Mouse (Mus musculus) midbrain, postnatal 0 days (tissue): ENCODE data around the gene B3gat3. TPM values are rescaled to one million over a fixed set of nuclear protein-coding genes. Genes with fewer than 3 reads are reported as not detected.

Experiments used
- ATAC-seq: fragments of 200-750 bp; cut with Nextera tagmentation; 2 replicates; pipeline ENCODE4 v1.8.0; 2017; ENCODE audit warnings: moderate number of reproducible peaks, mild to moderate bottlenecking, moderate TSS enrichment, moderate library complexity; ENCODE audit not compliant: low FRiP score
- DNase-seq: peaks from one replicate; pipeline ENCODE4 v3.0.0-alpha.2; 2015; ENCODE audit warnings: low spot score
- H3K27ac ChIP-seq: fragments of 300-500 bp; sonication (generic); 2 replicates; pipeline ENCODE4 v1.5.1; 2014; ENCODE audit warnings: low read depth, mild to moderate bottlenecking, low read length, mixed read lengths
- H3K27me3 ChIP-seq: fragments of 300-500 bp; sonication (generic); 2 replicates; pipeline ENCODE4 v1.6.1; 2014; ENCODE audit warnings: low read length, control low read depth, mixed read lengths; ENCODE audit not compliant: insufficient read depth
- H3K36me3 ChIP-seq: fragments of 300-500 bp; sonication (generic); 2 replicates; pipeline ENCODE4 v1.6.1; 2014; ENCODE audit warnings: low read length, control low read depth, mixed read lengths; ENCODE audit not compliant: insufficient read depth
- H3K4me1 ChIP-seq: fragments of 300-500 bp; sonication (generic); 2 replicates; pipeline ENCODE4 v1.6.1; 2014; ENCODE audit warnings: mild to moderate bottlenecking, control low read depth, antibody characterized with exemption, low read length, mixed read lengths; ENCODE audit not compliant: insufficient read depth
- H3K4me2 ChIP-seq: fragments of 300-500 bp; sonication (generic); 2 replicates; pipeline ENCODE4 v1.6.1; 2014; ENCODE audit warnings: low read depth, mild to moderate bottlenecking, low read length, mixed read lengths; ENCODE audit not compliant: poor library complexity, severe bottlenecking
- H3K4me3 ChIP-seq: fragments of 300-500 bp; sonication (generic); 2 replicates; pipeline ENCODE4 v1.5.1; 2014; ENCODE audit warnings: low read depth, mild to moderate bottlenecking, low read length, moderate library complexity
- H3K9ac ChIP-seq: fragments of 300-500 bp; sonication (generic); replicated peaks from 2 replicates; pipeline ENCODE4 v1.6.1; 2014; ENCODE audit warnings: mild to moderate bottlenecking, low read length, moderate library complexity, mixed read lengths; ENCODE audit not compliant: poor library complexity, severe bottlenecking
- H3K9me3 ChIP-seq: fragments of 300-500 bp; sonication (generic); 2 replicates; pipeline ENCODE4 v1.6.1; 2016; ENCODE audit warnings: low read length, control low read depth
- CTCF ChIP-seq: IDR thresholded peaks from 2 replicates; pipeline ENCODE4 v1.5.1; 2016; ENCODE audit warnings: antibody characterized with exemption, mild to moderate bottlenecking
- WGBS: fragments of 180-500 bp; shearing (Covaris S2); extraction: QIAGEN DNeasy Blood & Tissue Kit; methylation state at CpG from one replicate; pipeline ENCODE4 v1.1.7; 2014; 5-methylcytosine and 5-hydroxymethylcytosine counted together
- polyA plus RNA-seq: library from polyadenylated mRNA; unstranded; fragments of >200 nt; fragmentation: Nextera tagmentation; extraction: Ambion mirVana; gene quantifications from 2 replicates; pipeline ENCODE4 v1.2.1, GENCODE M21; 2015
- total RNA-seq: library from RNA; depleted of rRNA; stranded (reverse); fragments of >200 nt; gene quantifications from 2 replicates; pipeline ENCODE4 v1.2.3, GENCODE M21; 2014

B3gat3 gene
- total and polyA plus RNA-seq, 2 experiments from 2014 or later: 95.5 to 111 TPM

- Histone ChIP-seq H3K36me3 (peaks cover 21% of the 10 kb centered on the region), H3K27me3 (no peaks in the 10 kb centered on the region), H3K4me2 (no peak overlapping the region), H3K4me3 (no peak overlapping the region), H3K9ac (no peak overlapping the region), H3K4me1 (no peaks in the 10 kb centered on the region), H3K9me3 (no peaks in the 10 kb centered on the region), H3K27ac (no peak overlapping the region)
- ATAC-seq (no peak), DNase-seq (no peak)
- TF ChIP-seq CTCF: no peak
- WGBS: 85% methylated on average over 12 of the region's 12 CpGs
Measured at GRCm38 (mm10) chr19:8927891-8928525, 7.8 kb downstream of the B3gat3 start.

GRCm38 (mm10) chr19:8928689-8929223, 8.6 kb downstream of the B3gat3 start:
- no peak overlapping the region for H3K27ac ChIP-seq
- H3K4me1 ChIP-seq: no peaks in the 10 kb centered on the region
- H3K9ac ChIP-seq: peak overlapping the region; percentile 53
- H3K27me3 ChIP-seq: no peaks in the 10 kb centered on the region
- no peaks in the 10 kb centered on the region for H3K9me3 ChIP-seq
- TF ChIP-seq CTCF: no peak
- H3K4me3 ChIP-seq: peak overlapping the region; percentile 47; the same call in 1 of the 2 replicates
- peak; percentile 47 for ATAC-seq
- peaks cover 21% of the 10 kb centered on the region for H3K36me3 ChIP-seq
- 18% methylated on average over 16 of the region's 16 CpGs for WGBS
- H3K4me2 ChIP-seq: peak overlapping the region; percentile 61
- DNase-seq: no peak

- DNase-seq: peak; percentile 56
- peaks cover 21% of the 10 kb centered on the region for H3K36me3 ChIP-seq
- TF ChIP-seq CTCF: peak; percentile 44
- no peaks in the 10 kb centered on the region for H3K27me3 ChIP-seq
- no peaks in the 10 kb centered on the region for H3K4me1 ChIP-seq
- H3K27ac ChIP-seq: 0 out of 2 replicates have a peak within 1 kb of the TSS, but pooled peaks have one; percentile 20
- ATAC-seq: peak; percentile 53; the same call in 1 of the 2 replicates
- H3K4me3 ChIP-seq: peak within 1 kb of the TSS; percentile 47
- H3K9ac ChIP-seq: peak within 1 kb of the TSS; percentile 53
- H3K4me2 ChIP-seq: peak within 1 kb of the TSS; percentile 61
- WGBS: under 1% methylated on average over 65 of the region's 74 CpGs
- no peaks in the 10 kb centered on the region for H3K9me3 ChIP-seq
Measured at GRCm38 (mm10) chr19:8929224-8930088, 9.3 kb downstream of the B3gat3 start, which contains the start of the genes Rom1 and Eml3. Gene Rom1 (minus strand): TSS chr19:8929356. Gene Eml3 (plus strand): TSS chr19:8929552.

- H3K27ac ChIP-seq: no peak overlapping the region
- ATAC-seq (no peak), DNase-seq (no peak)
- H3K4me2 ChIP-seq: peak overlapping the region; percentile 61
- peaks cover 21% of the 10 kb centered on the region for H3K36me3 ChIP-seq
- H3K9me3 ChIP-seq: no peaks in the 10 kb centered on the region
- 12% methylated on average over 11 of the region's 11 CpGs for WGBS
- H3K4me1 ChIP-seq: no peaks in the 10 kb centered on the region
- H3K9ac ChIP-seq: peak overlapping the region; percentile 53; the same call in 1 of the 2 replicates
- no peak for TF ChIP-seq CTCF
- peak overlapping the region; percentile 47 for H3K4me3 ChIP-seq
- no peaks in the 10 kb centered on the region for H3K27me3 ChIP-seq
Measured at GRCm38 (mm10) chr19:8930117-8930516, 9.9 kb downstream of the B3gat3 start.

GRCm38 (mm10) chr19:8930771-8931170, 10.6 kb downstream of the B3gat3 start:
- H3K9ac ChIP-seq: no peak overlapping the region
- DNase-seq: no peak
- no peaks in the 10 kb centered on the region for H3K27me3 ChIP-seq
- no peak overlapping the region for H3K27ac ChIP-seq
- no peak for TF ChIP-seq CTCF
- no peaks in the 10 kb centered on the region for H3K4me1 ChIP-seq
- H3K36me3 ChIP-seq: peaks cover 16% of the 10 kb centered on the region
- ATAC-seq: no peak
- no peaks in the 10 kb centered on the region for H3K9me3 ChIP-seq
- H3K4me2 ChIP-seq: no peak overlapping the region
- H3K4me3 ChIP-seq: no peak overlapping the region
- WGBS: 83% methylated on average over 7 of the region's 7 CpGs
